Comparison of ENCODE assay signal across 9 mouse cellular contexts in genomic region chr16:10374254-10375011, GRCm38 (mm10). TPM values are rescaled to one million over a fixed set of nuclear protein-coding genes. Genes with fewer than 3 reads are reported as not detected.
DNase-seq lines count a peak whose midpoint lies in the region; ATAC-seq lines count a peak whose summit lies in the region.
"Had no signal": no experiment of that assay in that cellular context is flagged by ENCODE, and none has a peak within 500 bp of the region (broad histone marks: within the 10 kb centered on the region; RNA-seq: fewer than 3 reads in every experiment).

No protein-coding gene starts in this region.

- peaks cover 36% of the 10 kb centered on the region; the same call in 1 of the 2 replicates for H3K4me1 ChIP-seq in embryonic facial prominence, embryonic 13.5 days
- H3K4me1 ChIP-seq in hindbrain, embryonic 15.5 days (replicated peaks) = peaks cover 6% of the 10 kb centered on the region
- H3K4me1 ChIP-seq in liver, embryonic 11.5 days (replicated peaks; ENCODE audit: control insufficient read depth, insufficient read depth, low read length) = no peaks in the 10 kb centered on the region
- H3K4me1 ChIP-seq in neural tube, embryonic 11.5 days (ENCODE audit: control insufficient read depth, insufficient read depth, low read length) = no peaks in the 10 kb centered on the region

- H3K9me3 ChIP-seq in embryonic facial prominence, embryonic 13.5 days = no peaks in the 10 kb centered on the region
- H3K9me3 ChIP-seq in hindbrain, embryonic 15.5 days = no peaks in the 10 kb centered on the region
- no peaks in the 10 kb centered on the region for H3K9me3 ChIP-seq in liver, embryonic 11.5 days (ENCODE audit: control insufficient read depth, low read length)
- H3K9me3 ChIP-seq in neural tube, embryonic 11.5 days (ENCODE audit: control insufficient read depth, low read length) = no peaks in the 10 kb centered on the region

- no peaks in the 10 kb centered on the region for H3K36me3 ChIP-seq in embryonic facial prominence, embryonic 13.5 days
- H3K36me3 ChIP-seq in hindbrain, embryonic 15.5 days = no peaks in the 10 kb centered on the region
- no peaks in the 10 kb centered on the region for H3K36me3 ChIP-seq in liver, embryonic 11.5 days (ENCODE audit: control insufficient read depth, insufficient read depth, low read length)
- no peaks in the 10 kb centered on the region for H3K36me3 ChIP-seq in neural tube, embryonic 11.5 days (ENCODE audit: control insufficient read depth, insufficient read depth, low read length)

- peak; percentile 60 for DNase-seq in ovary, postnatal 36 days (ENCODE audit: low spot score)
- no peak for DNase-seq in ovary, postnatal 10 days (ENCODE audit: low spot score)
- DNase-seq in liver, embryonic 11.5 days (ENCODE audit: low spot score) = no peak
- peak; percentile 59 for DNase-seq in neural tube, embryonic 11.5 days (ENCODE audit: low spot score)
- no peak for DNase-seq in spleen, adult 12 weeks (ENCODE audit: low spot score)
- no peak for DNase-seq in spleen, postnatal 36 days (ENCODE audit: low spot score in 2 of 2)

- ATAC-seq in embryonic facial prominence, embryonic 13.5 days (ENCODE audit: insufficient number of reproducible peaks, insufficient read depth, low FRiP score, low TSS enrichment, low read depth) = no peak; the same call in 1 of the 2 replicates
- peak; percentile 82 for ATAC-seq in hindbrain, embryonic 15.5 days (ENCODE audit: low FRiP score, low read depth)
- ATAC-seq in liver, embryonic 11.5 days (replicated peaks; ENCODE audit: low FRiP score) = no peak
- ATAC-seq in neural tube, embryonic 11.5 days (ENCODE audit: insufficient read depth, low FRiP score, low TSS enrichment) = no peak

- peak overlapping the region; percentile 25 for H3K4me3 ChIP-seq in embryonic facial prominence, embryonic 13.5 days
- peak overlapping the region; percentile 11 for H3K4me3 ChIP-seq in hindbrain, embryonic 15.5 days
- no peak overlapping the region for H3K4me3 ChIP-seq in liver, embryonic 11.5 days (ENCODE audit: low read depth, low read length)
- no peak overlapping the region for H3K4me3 ChIP-seq in neural tube, embryonic 11.5 days (ENCODE audit: low read depth, low read length)

- H3K9ac ChIP-seq in embryonic facial prominence, embryonic 13.5 days = peak overlapping the region; percentile 60
- 0 out of 2 replicates have a peak overlapping the region, but pooled peaks have one; percentile 4 for H3K9ac ChIP-seq in hindbrain, embryonic 15.5 days
- H3K9ac ChIP-seq in liver, embryonic 11.5 days (ENCODE audit: low read depth, low read length) = no peak overlapping the region
- H3K9ac ChIP-seq in neural tube, embryonic 11.5 days (ENCODE audit: low read length) = no peak overlapping the region
- H3K9ac ChIP-seq: liver, embryonic 14.5 days had no signal

- H3K4me2 ChIP-seq in embryonic facial prominence, embryonic 13.5 days = peak overlapping the region; percentile 52
- peak overlapping the region; percentile 50 for H3K4me2 ChIP-seq in hindbrain, embryonic 15.5 days
- peak overlapping the region; percentile 33 for H3K4me2 ChIP-seq in liver, embryonic 11.5 days
- H3K4me2 ChIP-seq in neural tube, embryonic 11.5 days (ENCODE audit: low read depth) = no peak overlapping the region

- no peak overlapping the region for H3K27ac ChIP-seq in embryonic facial prominence, embryonic 13.5 days
- no peak overlapping the region for H3K27ac ChIP-seq in hindbrain, embryonic 15.5 days (replicated peaks)
- no peak overlapping the region for H3K27ac ChIP-seq in liver, embryonic 11.5 days (ENCODE audit: low read depth, low read length)
- no peak overlapping the region for H3K27ac ChIP-seq in neural tube, embryonic 11.5 days (ENCODE audit: low read depth, low read length)
- H3K27ac ChIP-seq: liver, embryonic 14.5 days had no signal

- H3K27me3 ChIP-seq in embryonic facial prominence, embryonic 13.5 days = no peaks in the 10 kb centered on the region
- H3K27me3 ChIP-seq in hindbrain, embryonic 15.5 days = no peaks in the 10 kb centered on the region
- no peaks in the 10 kb centered on the region for H3K27me3 ChIP-seq in liver, embryonic 11.5 days (replicated peaks; ENCODE audit: control insufficient read depth, insufficient read depth, low read length)
- no peaks in the 10 kb centered on the region for H3K27me3 ChIP-seq in neural tube, embryonic 11.5 days (ENCODE audit: control insufficient read depth, insufficient read depth, low read length)

- WGBS in embryonic facial prominence, embryonic 13.5 days = 21% methylated on average over 13 of the region's 13 CpGs
- 21% methylated on average over 13 of the region's 13 CpGs for WGBS in hindbrain, embryonic 15.5 days
- 27% methylated on average over 13 of the region's 13 CpGs for WGBS in liver, embryonic 11.5 days
- 29% methylated on average over 13 of the region's 13 CpGs for WGBS in neural tube, embryonic 11.5 days

RNA-seq across cellular contexts. Expression of gene Tekt5, which starts 20.9 kb away (rescaled TPM):
- 0.80 and 1.00 TPM in 2 replicates for polyA plus RNA-seq in embryonic facial prominence, embryonic 13.5 days (2015; fragmentation: Nextera tagmentation; extraction: Ambion mirVana)
- 17.9 and 18.2 TPM in 2 replicates for polyA plus RNA-seq in hindbrain, embryonic 15.5 days (2015; fragmentation: Nextera tagmentation; extraction: Ambion mirVana)
- 0.16 TPM in 1 of 2 replicates, not detected in the other for polyA plus RNA-seq in liver, embryonic 11.5 days (2014; fragmentation: Nextera tagmentation; extraction: Ambion mirVana)
- polyA plus RNA-seq in neural tube, embryonic 11.5 days (2014; fragmentation: Nextera tagmentation; extraction: Ambion mirVana) = 0.17 TPM in 1 of 2 replicates, not detected in the other

RNA-seq across cellular contexts. Expression of gene Nubp1, which starts 37.3 kb away (rescaled TPM):
- 63.6 and 66.4 TPM in 2 replicates for polyA plus RNA-seq in embryonic facial prominence, embryonic 13.5 days (2015; fragmentation: Nextera tagmentation; extraction: Ambion mirVana)
- 45.5 and 48.2 TPM in 2 replicates for polyA plus RNA-seq in hindbrain, embryonic 15.5 days (2015; fragmentation: Nextera tagmentation; extraction: Ambion mirVana)
- 69.9 and 78.0 TPM in 2 replicates for polyA plus RNA-seq in liver, embryonic 11.5 days (2014; fragmentation: Nextera tagmentation; extraction: Ambion mirVana)
- 68.7 and 69.8 TPM in 2 replicates for polyA plus RNA-seq in neural tube, embryonic 11.5 days (2014; fragmentation: Nextera tagmentation; extraction: Ambion mirVana)

Comparison
In these comparisons a context has a peak if more than half of its experiments do, and no peak if none do; other contexts are left out.
1. DNase-seq: peak in ovary, postnatal 36 days (single experiment) and neural tube, embryonic 11.5 days (single experiment); none in ovary, postnatal 10 days (single experiment), liver, embryonic 11.5 days (single experiment), spleen, adult 12 weeks (single experiment) and spleen, postnatal 36 days (0 of 2).
2. H3K4me3 ChIP-seq: peak in embryonic facial prominence, embryonic 13.5 days (single experiment) and hindbrain, embryonic 15.5 days (single experiment); none in liver, embryonic 11.5 days (single experiment) and neural tube, embryonic 11.5 days (single experiment).
3. H3K9ac ChIP-seq: peak in embryonic facial prominence, embryonic 13.5 days (single experiment) and hindbrain, embryonic 15.5 days (single experiment); none in liver, embryonic 11.5 days (single experiment) and neural tube, embryonic 11.5 days (single experiment).